Mouse (Mus musculus) hindbrain, embryonic 11.5 days (tissue): ENCODE measurements at regions not wholly inside any gene's neighbourhood (a gene's known extent, or its start where the extent isn't known, plus 50 kb on each side); places are given as distances from the start of the nearest gene placed in this dataset.

Experiments
- ATAC-seq: fragments of 200-750 bp; cut with Nextera tagmentation; 2 replicates; pipeline ENCODE4 v1.8.0; 2017; ENCODE audit warnings: mild to moderate bottlenecking, moderate TSS enrichment, moderate library complexity; ENCODE audit not compliant: low FRiP score
- DNase-seq: peaks from one replicate; pipeline ENCODE4 v3.0.0-alpha.2; 2015; ENCODE audit warnings: low spot score
- H3K27ac ChIP-seq: fragments of 300-500 bp; sonication (generic); 2 replicates; pipeline ENCODE4 v1.5.1; 2014; ENCODE audit warnings: mild to moderate bottlenecking, low read depth, low read length
- H3K27me3 ChIP-seq: fragments of 300-500 bp; sonication (generic); 2 replicates; pipeline ENCODE4 v1.6.1; 2014; ENCODE audit warnings: mild to moderate bottlenecking, low read length, moderate library complexity, mixed read lengths; ENCODE audit not compliant: control insufficient read depth, insufficient read depth
- H3K36me3 ChIP-seq: fragments of 300-500 bp; sonication (generic); 2 replicates; pipeline ENCODE4 v1.6.1; 2014; ENCODE audit warnings: mild to moderate bottlenecking, low read length, moderate library complexity, mixed read lengths; ENCODE audit not compliant: control insufficient read depth, insufficient read depth
- H3K4me1 ChIP-seq: fragments of 300-500 bp; sonication (generic); replicated peaks from 2 replicates; pipeline ENCODE4 v1.6.1; 2014; ENCODE audit warnings: low read length, mixed read lengths; ENCODE audit not compliant: control insufficient read depth, insufficient read depth
- H3K4me2 ChIP-seq: fragments of 300-500 bp; sonication (generic); replicated peaks from 2 replicates; pipeline ENCODE4 v1.6.1; 2014; ENCODE audit warnings: mild to moderate bottlenecking, low read depth, low read length
- H3K4me3 ChIP-seq: fragments of 300-500 bp; sonication (generic); 2 replicates; pipeline ENCODE4 v1.5.1; 2014; ENCODE audit warnings: low read depth, low read length
- H3K9ac ChIP-seq: fragments of 300-500 bp; sonication (generic); 2 replicates; pipeline ENCODE4 v1.6.1; 2014; ENCODE audit warnings: low read depth, low read length
- H3K9me3 ChIP-seq: fragments of 300-500 bp; sonication (generic); 2 replicates; pipeline ENCODE4 v1.6.1; 2016; ENCODE audit warnings: low read length; ENCODE audit not compliant: control insufficient read depth
- WGBS: fragments of 180-500 bp; shearing (Covaris S2); extraction: QIAGEN DNeasy Blood & Tissue Kit; methylation state at CpG from one replicate; pipeline ENCODE4 v1.1.7; 2014; 5-methylcytosine and 5-hydroxymethylcytosine counted together

DNA sequence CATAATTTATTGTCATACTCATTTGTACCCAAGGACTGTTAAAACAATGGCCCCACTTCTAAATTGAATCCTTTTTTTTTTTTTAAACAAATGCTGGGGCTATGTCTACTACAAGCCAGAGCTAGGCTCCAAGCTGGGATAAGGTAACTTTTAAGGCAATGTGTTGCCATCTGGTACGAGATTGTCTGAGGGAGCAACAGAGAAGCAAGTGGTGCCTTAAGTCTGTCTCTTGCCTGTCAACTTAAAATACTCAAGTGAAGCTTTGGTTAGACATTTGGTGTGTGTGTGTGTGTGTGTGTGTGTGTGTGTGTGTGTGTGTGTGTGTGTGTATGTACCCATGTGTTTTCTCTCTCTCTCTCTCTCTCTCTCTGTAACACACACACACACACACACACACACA, 397.5 kb upstream of the Igfbp7 start:
- no peaks in the 10 kb centered on the region for H3K36me3 ChIP-seq
- 76% methylated on average over 1 of the region's 1 CpGs for WGBS
- no peak overlapping the region for H3K9ac ChIP-seq
- H3K4me1 ChIP-seq, result no peaks in the 10 kb centered on the region
- H3K4me2 ChIP-seq, result no peak overlapping the region
- H3K4me3 ChIP-seq, result no peak overlapping the region
- H3K9me3 ChIP-seq, result no peaks in the 10 kb centered on the region
- ATAC-seq (no peak), DNase-seq (no peak)
- H3K27ac ChIP-seq, result no peak overlapping the region
- H3K27me3 ChIP-seq, result no peaks in the 10 kb centered on the region

DNA sequence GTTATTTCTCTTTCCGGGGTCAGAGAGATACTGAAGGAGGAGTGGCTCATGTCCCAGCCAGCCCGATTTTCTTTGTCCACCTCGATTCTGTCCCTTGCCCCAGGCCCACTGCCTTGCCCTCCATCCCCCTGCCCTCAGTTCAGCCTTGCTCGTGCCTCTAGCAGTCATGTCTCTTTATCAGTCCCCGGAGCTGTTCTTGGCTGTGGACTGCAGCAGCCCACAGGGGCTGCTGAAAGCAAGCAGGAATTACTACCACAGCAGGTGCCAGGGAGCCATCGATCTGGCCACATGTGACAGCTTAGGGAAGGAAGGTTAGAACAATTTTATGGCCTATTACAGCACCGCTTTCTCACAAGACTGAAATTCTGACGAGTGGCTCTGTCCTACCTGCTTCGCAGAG, 396.3 kb upstream of the Igfbp7 start:
- H3K9me3 ChIP-seq, result no peaks in the 10 kb centered on the region
- no peak overlapping the region for H3K9ac ChIP-seq
- H3K36me3 ChIP-seq, result no peaks in the 10 kb centered on the region
- DNase-seq, result no peak
- H3K4me1 ChIP-seq, result no peaks in the 10 kb centered on the region
- peak; percentile 26; the same call in 1 of the 2 replicates for ATAC-seq
- H3K27ac ChIP-seq, result no peak overlapping the region
- H3K27me3 ChIP-seq, result no peaks in the 10 kb centered on the region
- WGBS, result 67% methylated on average over 9 of the region's 9 CpGs
- no peak overlapping the region for H3K4me2 ChIP-seq
- H3K4me3 ChIP-seq, result no peak overlapping the region

DNA sequence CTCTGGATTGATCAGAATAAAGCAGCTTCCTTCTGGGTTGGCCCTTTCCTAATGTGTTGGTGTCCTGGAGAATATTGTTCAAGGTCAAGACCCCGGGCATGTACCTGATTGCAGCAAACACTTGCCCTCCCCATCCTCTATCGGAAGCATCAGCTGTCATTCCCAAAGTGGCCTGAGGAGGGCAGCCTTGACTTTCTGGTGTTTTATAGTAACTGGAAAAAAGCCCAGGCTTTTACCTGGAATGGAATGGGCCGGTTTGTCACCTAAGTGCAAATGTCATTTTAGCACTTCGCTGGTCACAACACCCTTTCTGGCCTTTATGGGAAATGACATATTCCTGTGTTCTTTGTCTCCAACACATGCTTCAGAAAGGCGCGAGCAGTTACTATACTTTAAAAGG, 395.7 kb upstream of the Igfbp7 start:
- Histone ChIP-seq H3K36me3 (no peaks in the 10 kb centered on the region), H3K4me2 (no peak overlapping the region)
- no peak for ATAC-seq

DNA sequence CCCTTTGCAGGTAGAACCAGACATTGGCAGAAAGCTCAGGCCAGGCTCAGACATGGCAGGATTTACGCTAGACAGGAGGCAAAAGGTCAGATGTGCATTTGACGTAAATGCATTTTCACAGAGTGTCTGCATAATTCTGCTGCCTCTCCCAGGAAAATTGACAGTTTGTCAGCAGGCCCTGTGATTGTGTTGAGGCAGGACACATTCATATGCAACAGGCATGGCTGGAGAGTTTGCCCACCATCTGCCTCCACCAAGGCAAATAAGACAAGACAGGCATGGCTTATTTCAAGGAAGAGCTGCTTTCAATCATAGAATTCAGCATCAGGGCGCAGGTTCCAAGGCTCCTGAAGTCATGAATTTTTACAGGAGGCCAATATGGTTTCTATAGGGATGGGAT, 389.1 kb upstream of the Igfbp7 start:
- Histone ChIP-seq H3K9ac (no peak overlapping the region), H3K27me3 (no peaks in the 10 kb centered on the region), H3K4me1 (no peaks in the 10 kb centered on the region), H3K4me3 (no peak overlapping the region), H3K4me2 (no peak overlapping the region), H3K9me3 (no peaks in the 10 kb centered on the region), H3K36me3 (no peaks in the 10 kb centered on the region), H3K27ac (no peak overlapping the region)
- ATAC-seq (no peak), DNase-seq (no peak)
- WGBS, result 74% methylated on average over 3 of the region's 3 CpGs

More for the DNA sequence above, 395.7 kb upstream of the Igfbp7 start:
- H3K9me3 ChIP-seq, result no peaks in the 10 kb centered on the region
- H3K27ac ChIP-seq, result no peak overlapping the region
- H3K27me3 ChIP-seq, result no peaks in the 10 kb centered on the region
- 55% methylated on average over 6 of the region's 6 CpGs for WGBS
- H3K4me3 ChIP-seq, result no peak overlapping the region
- DNase-seq, result peak; percentile 81
- no peaks in the 10 kb centered on the region for H3K4me1 ChIP-seq
- H3K9ac ChIP-seq, result no peak overlapping the region

DNA sequence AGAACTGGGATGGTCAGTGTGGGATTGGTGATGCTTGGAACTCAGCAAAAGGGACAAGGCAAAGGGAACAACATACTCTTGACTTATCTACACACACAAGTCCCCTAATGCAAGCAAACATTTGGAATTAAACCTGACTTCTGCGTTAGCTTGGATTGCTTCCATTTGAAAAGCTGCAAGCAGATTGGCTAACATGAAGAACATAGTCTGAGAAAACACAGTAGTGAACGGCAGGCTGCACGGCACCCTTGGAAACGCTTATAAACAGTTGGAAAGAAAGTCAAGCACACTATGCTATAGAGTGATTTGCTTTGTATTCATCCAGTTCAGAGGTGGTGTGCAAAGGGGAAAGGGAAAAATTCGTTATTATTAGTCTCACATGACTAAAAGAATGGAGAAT, 387.9 kb upstream of the Igfbp7 start:
- no peak overlapping the region for H3K4me2 ChIP-seq
- no peak overlapping the region for H3K27ac ChIP-seq
- ATAC-seq, result no peak
- H3K36me3 ChIP-seq, result no peaks in the 10 kb centered on the region
- H3K4me3 ChIP-seq, result no peak overlapping the region
- H3K9ac ChIP-seq, result no peak overlapping the region
- DNase-seq, result no peak
- H3K4me1 ChIP-seq, result no peaks in the 10 kb centered on the region
- WGBS, result 84% methylated on average over 5 of the region's 5 CpGs
- H3K9me3 ChIP-seq, result no peaks in the 10 kb centered on the region
- no peaks in the 10 kb centered on the region for H3K27me3 ChIP-seq

DNA sequence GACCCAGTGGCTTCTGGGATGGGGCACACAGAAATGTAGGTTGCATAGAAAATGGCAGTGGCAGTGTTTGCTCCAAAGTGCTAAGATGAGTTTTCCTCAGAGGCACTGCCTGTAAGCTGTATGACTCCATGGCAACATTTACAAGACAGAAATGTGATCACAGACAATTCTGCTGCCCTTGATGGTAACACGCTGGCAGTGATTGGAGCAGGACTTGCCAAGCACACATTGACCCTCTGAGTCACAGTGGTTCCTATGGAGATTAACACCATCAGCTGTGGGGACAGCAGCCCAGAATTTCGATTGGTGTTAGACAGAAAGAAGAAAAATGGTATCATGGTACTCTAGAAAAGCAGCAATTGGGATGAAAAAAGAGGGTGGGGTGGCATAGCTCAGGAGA, 376.1 kb upstream of the Igfbp7 start:
- no peak overlapping the region for H3K4me3 ChIP-seq
- H3K9ac ChIP-seq, result no peak overlapping the region
- H3K4me2 ChIP-seq, result no peak overlapping the region
- WGBS, result 67% methylated on average over 2 of the region's 2 CpGs
- DNase-seq (no peak), ATAC-seq (no peak)
- no peaks in the 10 kb centered on the region for H3K9me3 ChIP-seq
- H3K36me3 ChIP-seq, result no peaks in the 10 kb centered on the region
- no peaks in the 10 kb centered on the region for H3K4me1 ChIP-seq
- H3K27ac ChIP-seq, result no peak overlapping the region
- H3K27me3 ChIP-seq, result no peaks in the 10 kb centered on the region

DNA sequence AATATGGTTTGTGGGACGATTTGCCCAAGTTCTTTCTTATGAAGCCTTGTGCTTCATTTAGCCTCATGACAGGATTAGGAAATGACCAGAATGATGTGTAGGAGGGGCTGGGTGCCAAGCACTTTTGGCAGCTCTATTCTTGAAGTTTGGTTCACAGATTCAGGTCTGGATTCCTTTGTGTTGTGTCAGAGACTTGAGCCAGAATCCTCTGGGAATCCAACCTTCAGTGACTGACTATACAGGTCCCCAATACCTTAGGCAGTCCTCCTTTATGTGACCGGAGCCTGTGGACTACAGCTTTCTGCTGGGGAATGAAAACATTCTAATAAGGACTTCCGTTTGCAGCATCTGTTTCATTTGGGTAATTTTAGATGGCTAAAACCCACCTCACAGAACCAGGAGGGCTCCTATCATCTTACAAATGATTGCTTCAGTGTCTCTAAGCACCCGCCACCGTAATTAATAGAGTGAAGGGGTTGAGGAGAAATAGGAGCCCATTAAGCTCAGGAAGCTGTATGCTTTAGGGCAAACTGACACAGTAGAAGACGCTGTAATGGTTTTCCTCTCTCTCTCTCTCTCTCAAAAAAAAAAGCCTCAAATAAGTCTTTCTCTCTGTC, 354.7 kb upstream of the Igfbp7 start:
- ATAC-seq, result no peak

DNA sequence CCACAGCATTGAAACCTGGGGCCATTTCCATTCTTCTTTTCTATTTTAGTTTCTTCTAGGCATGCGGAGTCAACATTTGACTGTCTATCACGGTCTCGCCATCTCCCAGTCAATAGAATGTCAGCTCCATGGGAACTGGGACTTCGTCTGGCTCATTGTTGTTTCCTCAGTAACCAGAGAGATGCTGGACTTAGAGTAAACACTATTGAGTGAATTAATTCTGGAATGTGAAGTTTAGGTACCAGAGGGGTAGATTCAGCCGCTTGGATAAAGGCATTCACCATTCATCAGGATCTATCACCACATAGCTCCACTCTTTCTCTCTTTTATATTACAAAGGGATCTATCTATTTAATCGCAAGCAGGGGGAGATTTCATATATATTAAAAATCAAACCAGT, 354.2 kb upstream of the Igfbp7 start:
- H3K4me3 ChIP-seq, result no peak overlapping the region
- WGBS, result 79% methylated on average over 6 of the region's 6 CpGs

More for the DNA sequence above, 354.7 kb upstream of the Igfbp7 start:
- H3K4me2 ChIP-seq, result no peak overlapping the region
- no peaks in the 10 kb centered on the region for H3K4me1 ChIP-seq
- no peak overlapping the region for H3K4me3 ChIP-seq
- no peak for DNase-seq
- no peak overlapping the region for H3K27ac ChIP-seq
- no peak overlapping the region for H3K9ac ChIP-seq
- H3K9me3 ChIP-seq, result no peaks in the 10 kb centered on the region
- H3K27me3 ChIP-seq, result no peaks in the 10 kb centered on the region
- WGBS, result 83% methylated on average over 6 of the region's 6 CpGs
- no peaks in the 10 kb centered on the region for H3K36me3 ChIP-seq

DNA sequence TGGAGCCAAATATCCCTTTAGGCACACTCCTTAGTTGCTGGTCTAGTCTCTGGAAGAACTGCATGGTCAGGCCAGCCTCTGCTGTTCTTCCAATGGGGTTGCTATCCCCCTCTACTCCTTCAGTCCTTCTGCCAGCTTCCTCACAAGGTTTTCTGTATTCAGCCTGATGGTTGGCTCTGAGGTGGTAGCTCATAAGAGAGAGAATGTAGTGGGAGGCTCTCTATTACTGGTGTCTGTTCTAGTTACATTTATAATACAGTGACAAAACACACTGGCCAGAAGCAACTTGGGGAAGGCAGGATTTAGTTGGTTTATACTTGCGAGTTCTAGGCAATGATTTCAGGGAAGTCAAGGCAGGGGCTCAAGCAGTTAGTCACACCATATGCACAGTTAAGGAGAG, 341.1 kb upstream of the Igfbp7 start:
- no peaks in the 10 kb centered on the region for H3K36me3 ChIP-seq
- 96% methylated on average over 1 of the region's 1 CpGs for WGBS
- ATAC-seq, result no peak

More for the DNA sequence above, 354.2 kb upstream of the Igfbp7 start:
- H3K27ac ChIP-seq, result no peak overlapping the region
- H3K27me3 ChIP-seq, result no peaks in the 10 kb centered on the region
- H3K4me2 ChIP-seq, result no peak overlapping the region
- no peaks in the 10 kb centered on the region for H3K9me3 ChIP-seq
- no peaks in the 10 kb centered on the region for H3K36me3 ChIP-seq
- DNase-seq (no peak), ATAC-seq (no peak)
- H3K9ac ChIP-seq, result no peak overlapping the region
- H3K4me1 ChIP-seq, result no peaks in the 10 kb centered on the region

More for the DNA sequence above, 341.1 kb upstream of the Igfbp7 start:
- no peaks in the 10 kb centered on the region for H3K4me1 ChIP-seq
- no peak for DNase-seq
- H3K4me3 ChIP-seq, result no peak overlapping the region
- no peaks in the 10 kb centered on the region for H3K27me3 ChIP-seq
- no peak overlapping the region for H3K27ac ChIP-seq
- no peaks in the 10 kb centered on the region for H3K9me3 ChIP-seq
- no peak overlapping the region for H3K4me2 ChIP-seq
- H3K9ac ChIP-seq, result no peak overlapping the region
